Mouse (Mus musculus) kidney, embryonic 14.5 days (tissue): ENCODE measurements around the gene Plekhg4. TPM values are rescaled to one million over a fixed set of nuclear protein-coding genes. Genes with fewer than 3 reads are reported as not detected.

ENCODE experiments used
- ATAC-seq: fragments of 200-750 bp; cut with Nextera tagmentation; 2 replicates; pipeline ENCODE4 v1.8.0; 2017; ENCODE audit warnings: moderate number of reproducible peaks, mild to moderate bottlenecking, moderate TSS enrichment, moderate library complexity; ENCODE audit not compliant: low FRiP score, low TSS enrichment
- H3K27ac ChIP-seq: fragments of 300-500 bp; sonication (generic); 2 replicates; pipeline ENCODE4 v1.5.1; 2014; ENCODE audit warnings: low read depth, mild to moderate bottlenecking, low read length, moderate library complexity, mixed read lengths
- H3K27me3 ChIP-seq: fragments of 300-500 bp; sonication (generic); 2 replicates; pipeline ENCODE4 v1.6.1; 2014; ENCODE audit warnings: mild to moderate bottlenecking, low read length; ENCODE audit not compliant: control insufficient read depth, insufficient read depth
- H3K36me3 ChIP-seq: fragments of 300-500 bp; sonication (generic); 2 replicates; pipeline ENCODE4 v1.6.1; 2014; ENCODE audit warnings: low read length, mixed read lengths; ENCODE audit not compliant: control insufficient read depth, insufficient read depth
- H3K4me1 ChIP-seq: fragments of 300-500 bp; sonication (generic); 2 replicates; pipeline ENCODE4 v1.6.1; 2014; ENCODE audit warnings: low read length, mixed read lengths; ENCODE audit not compliant: control insufficient read depth, insufficient read depth
- H3K4me2 ChIP-seq: fragments of 300-500 bp; sonication (generic); replicated peaks from 2 replicates; pipeline ENCODE4 v1.6.1; 2014; ENCODE audit warnings: low read depth, mild to moderate bottlenecking, low read length
- H3K4me3 ChIP-seq: fragments of 300-500 bp; sonication (generic); 2 replicates; pipeline ENCODE4 v1.5.1; 2014; ENCODE audit warnings: mild to moderate bottlenecking, low read length
- H3K9ac ChIP-seq: fragments of 300-500 bp; sonication (generic); 2 replicates; pipeline ENCODE4 v1.6.1; 2014; ENCODE audit warnings: low read depth, mild to moderate bottlenecking, low read length, moderate library complexity
- H3K9me3 ChIP-seq: fragments of 300-500 bp; sonication (generic); 2 replicates; pipeline ENCODE4 v1.6.1; 2016; ENCODE audit warnings: low read length; ENCODE audit not compliant: control insufficient read depth
- WGBS: fragments of 180-500 bp; shearing (Covaris S2); extraction: QIAGEN DNeasy Blood & Tissue Kit; methylation state at CpG from one replicate; pipeline ENCODE4 v1.1.7; 2014; 5-methylcytosine and 5-hydroxymethylcytosine counted together
- polyA plus RNA-seq: library from polyadenylated mRNA; unstranded; fragments of >200 nt; fragmentation: Nextera tagmentation; extraction: Ambion mirVana; gene quantifications from 2 replicates; pipeline ENCODE4 v1.2.1, GENCODE M21; 2014

Plekhg4 gene
- polyA plus RNA-seq, 1 experiment from 2014 or later = 1.2 TPM

DNA sequence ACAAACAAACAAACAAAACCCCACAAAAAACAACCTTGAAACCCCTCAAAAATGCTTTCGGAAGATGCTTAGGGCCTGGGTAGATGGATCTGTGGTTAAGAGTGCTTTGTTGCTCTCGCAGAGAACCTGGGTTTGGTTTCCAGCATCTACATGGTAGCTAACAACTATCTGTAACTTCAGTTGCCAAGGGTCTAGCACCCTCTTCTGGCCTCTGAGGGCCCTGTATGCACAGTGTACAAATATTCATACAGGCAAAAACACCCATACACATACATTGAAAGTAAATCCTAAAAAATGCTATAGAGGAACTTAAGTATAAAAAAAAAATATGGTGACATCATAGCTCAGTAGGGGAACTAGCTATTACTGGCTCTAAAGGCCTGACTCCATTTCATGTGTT lies 11.0 kb downstream of the Plekhg4 start:
- Histone ChIP-seq H3K27me3 (no peaks in the 10 kb centered on the region), H3K9me3 (no peaks in the 10 kb centered on the region), H3K4me3 (no peak overlapping the region), H3K27ac (no peak overlapping the region), H3K4me1 (peaks cover 10% of the 10 kb centered on the region; the same call in 1 of the 2 replicates), H3K4me2 (no peak overlapping the region), H3K9ac (no peak overlapping the region), H3K36me3 (no peaks in the 10 kb centered on the region)
- ATAC-seq = no peak
- 94% methylated on average over 2 of the region's 2 CpGs for WGBS

GRCm38 (mm10) chr8:105387151-105387550 lies 14.1 kb downstream of the Plekhg4 start:
- no peak for ATAC-seq
- Histone ChIP-seq H3K27ac (no peak overlapping the region), H3K4me2 (no peak overlapping the region), H3K9ac (no peak overlapping the region), H3K36me3 (no peaks in the 10 kb centered on the region), H3K27me3 (no peaks in the 10 kb centered on the region), H3K9me3 (no peaks in the 10 kb centered on the region), H3K4me3 (no peak overlapping the region), H3K4me1 (peaks cover 10% of the 10 kb centered on the region; the same call in 1 of the 2 replicates)
- 54% methylated on average over 1 of the region's 1 CpGs for WGBS

GRCm38 (mm10) chr8:105389096-105389495 lies 16.0 kb downstream of the Plekhg4 start:
- ATAC-seq = no peak
- Histone ChIP-seq H3K4me1 (peaks cover 10% of the 10 kb centered on the region; the same call in 1 of the 2 replicates), H3K4me3 (no peak overlapping the region), H3K4me2 (no peak overlapping the region), H3K27me3 (no peaks in the 10 kb centered on the region), H3K36me3 (no peaks in the 10 kb centered on the region), H3K9ac (no peak overlapping the region), H3K9me3 (no peaks in the 10 kb centered on the region), H3K27ac (no peak overlapping the region)
- 64% methylated on average over 6 of the region's 6 CpGs for WGBS

DNA sequence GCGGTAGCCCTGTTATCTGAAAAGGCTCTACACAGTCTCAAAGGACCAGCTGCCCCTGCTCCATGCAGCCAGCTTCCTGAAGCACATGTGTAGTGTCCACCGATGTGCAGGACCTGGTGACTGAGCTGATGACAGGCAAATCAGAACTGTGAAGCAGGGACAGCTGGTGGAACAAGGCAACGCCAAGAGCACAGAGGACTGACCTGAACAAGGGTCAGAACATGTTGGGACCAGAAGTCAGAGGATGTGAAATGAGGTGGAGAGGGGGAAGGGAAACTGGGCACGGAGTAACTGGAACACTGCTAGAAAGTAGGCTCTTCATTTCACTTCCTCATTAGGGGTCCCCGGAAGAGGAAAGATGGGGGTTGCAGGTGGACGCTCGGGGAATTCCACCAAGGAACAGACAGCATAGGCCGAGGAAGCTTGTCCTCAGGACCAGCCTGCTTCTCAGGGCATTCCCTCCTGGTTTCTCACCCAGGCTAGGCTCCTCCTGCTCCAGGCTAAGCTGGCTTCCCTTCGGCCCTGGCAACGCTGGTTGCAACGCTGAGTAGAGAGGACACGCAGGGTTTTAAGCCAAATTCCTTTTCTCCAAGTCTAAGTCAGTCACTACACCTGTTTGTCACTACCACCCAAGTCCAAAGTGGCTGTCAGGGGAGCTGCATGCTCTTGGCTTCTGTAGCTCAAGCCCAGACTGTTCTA lies 20.2 kb downstream of the Plekhg4 start:
- no peak overlapping the region for H3K27ac ChIP-seq
- ATAC-seq = no peak
- H3K9me3 ChIP-seq = no peaks in the 10 kb centered on the region
- no peaks in the 10 kb centered on the region for H3K36me3 ChIP-seq
- WGBS = 85% methylated on average over 12 of the region's 12 CpGs
- no peak overlapping the region for H3K4me2 ChIP-seq
- H3K9ac ChIP-seq = no peak overlapping the region
- 0 out of 2 replicates have a peak, but pooled peaks cover 2% of the 10 kb centered on the region for H3K4me1 ChIP-seq
- H3K4me3 ChIP-seq = no peak overlapping the region
- no peaks in the 10 kb centered on the region for H3K27me3 ChIP-seq

- H3K4me2 ChIP-seq = no peak overlapping the region
- H3K9me3 ChIP-seq = no peaks in the 10 kb centered on the region
- no peak overlapping the region for H3K9ac ChIP-seq
- no peaks in the 10 kb centered on the region for H3K4me1 ChIP-seq
- no peaks in the 10 kb centered on the region for H3K27me3 ChIP-seq
- 79% methylated on average over 7 of the region's 7 CpGs for WGBS
- H3K4me3 ChIP-seq = no peak overlapping the region
- no peak for ATAC-seq
- H3K36me3 ChIP-seq = no peaks in the 10 kb centered on the region
- no peak overlapping the region for H3K27ac ChIP-seq
Measured at GRCm38 (mm10) chr8:105393915-105394314, 20.8 kb downstream of the Plekhg4 start.

DNA sequence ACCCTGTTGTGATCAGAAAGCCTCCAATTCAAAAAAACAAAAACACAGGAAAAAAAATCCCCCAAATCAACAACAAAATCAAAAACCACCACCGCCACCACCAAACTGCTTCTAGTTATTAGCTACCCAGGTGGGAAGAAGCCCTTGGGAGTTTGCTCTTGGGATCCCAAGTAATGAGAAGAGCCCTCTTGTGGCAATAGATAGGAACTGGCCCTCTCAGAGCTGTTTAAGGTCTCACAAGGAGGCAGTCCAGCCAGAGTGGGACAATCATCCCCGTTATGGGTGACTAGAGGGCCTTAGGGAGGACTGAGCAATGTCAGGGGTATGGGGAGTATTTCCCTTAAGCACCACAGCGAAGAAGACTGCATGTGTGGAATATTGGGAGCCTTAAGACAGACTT lies 24.7 kb downstream of the Plekhg4 start:
- no peak for ATAC-seq
- Histone ChIP-seq H3K9ac (no peak overlapping the region), H3K4me2 (no peak overlapping the region), H3K27ac (no peak overlapping the region), H3K4me1 (no peaks in the 10 kb centered on the region), H3K27me3 (no peaks in the 10 kb centered on the region), H3K4me3 (no peak overlapping the region), H3K36me3 (no peaks in the 10 kb centered on the region), H3K9me3 (0 out of 2 replicates have a peak, but pooled peaks cover 2% of the 10 kb centered on the region)
- WGBS = 31% methylated on average over 3 of the region's 3 CpGs

DNA sequence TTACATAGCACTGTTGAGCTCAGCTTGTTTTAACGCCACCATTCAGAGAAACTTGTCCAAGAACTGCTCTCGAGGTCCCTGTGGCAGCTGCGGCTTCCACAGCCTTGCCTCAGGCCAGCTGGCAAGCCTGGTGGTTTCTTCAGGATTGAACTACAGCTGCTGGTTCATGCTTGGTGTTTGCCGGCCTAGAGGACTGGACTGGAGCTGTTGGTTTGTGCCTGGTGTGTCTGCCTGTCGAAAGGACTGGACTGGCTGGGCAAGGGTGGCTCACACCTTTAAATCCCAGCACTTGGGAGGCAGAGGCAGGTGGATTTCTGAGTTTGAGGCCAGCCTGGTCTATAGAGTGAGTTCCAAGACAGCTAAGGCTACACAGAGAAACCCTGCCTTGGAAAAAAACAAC lies 26.9 kb downstream of the Plekhg4 start:
- no peaks in the 10 kb centered on the region for H3K27me3 ChIP-seq
- WGBS = 87% methylated on average over 5 of the region's 5 CpGs
- H3K4me2 ChIP-seq = no peak overlapping the region
- no peaks in the 10 kb centered on the region for H3K36me3 ChIP-seq
- no peak overlapping the region for H3K9ac ChIP-seq
- ATAC-seq = no peak
- 0 out of 2 replicates have a peak, but pooled peaks cover 2% of the 10 kb centered on the region for H3K9me3 ChIP-seq
- no peak overlapping the region for H3K4me3 ChIP-seq
- no peak overlapping the region for H3K27ac ChIP-seq
- no peaks in the 10 kb centered on the region for H3K4me1 ChIP-seq

GRCm38 (mm10) chr8:105403467-105403866 lies 30.4 kb downstream of the Plekhg4 start:
- no peaks in the 10 kb centered on the region for H3K27me3 ChIP-seq
- ATAC-seq = no peak
- no peak overlapping the region for H3K4me2 ChIP-seq
- H3K9ac ChIP-seq = no peak overlapping the region
- 75% methylated on average over 8 of the region's 8 CpGs for WGBS
- no peak overlapping the region for H3K4me3 ChIP-seq
- no peak overlapping the region for H3K27ac ChIP-seq
- no peaks in the 10 kb centered on the region for H3K36me3 ChIP-seq
- H3K4me1 ChIP-seq = no peaks in the 10 kb centered on the region
- 0 out of 2 replicates have a peak, but pooled peaks cover 2% of the 10 kb centered on the region for H3K9me3 ChIP-seq

GRCm38 (mm10) chr8:105404496-105404895 lies 31.4 kb downstream of the Plekhg4 start:
- H3K4me3 ChIP-seq = no peak overlapping the region
- no peak overlapping the region for H3K9ac ChIP-seq
- 70% methylated on average over 1 of the region's 1 CpGs for WGBS
- 0 out of 2 replicates have a peak, but pooled peaks cover 2% of the 10 kb centered on the region for H3K9me3 ChIP-seq
- no peaks in the 10 kb centered on the region for H3K27me3 ChIP-seq
- H3K27ac ChIP-seq = no peak overlapping the region
- no peaks in the 10 kb centered on the region for H3K4me1 ChIP-seq
- ATAC-seq = no peak
- no peaks in the 10 kb centered on the region for H3K36me3 ChIP-seq
- no peak overlapping the region for H3K4me2 ChIP-seq
